Mouse (Mus musculus) adrenal gland (tissue): ENCODE data around the gene Dhdh.

ENCODE experiments used
- intact Hi-C: fragments of 180-260 bp; cut with DNase I; formaldehyde crosslinking; loops from one replicate; pipeline ENCODE4 v1.15.1; 2025
- long read RNA-seq, 2 experiments: library from polyadenylated mRNA; unstranded; transcript quantifications; one replicate each; pipeline ENCODE4 v2.0.0; 2020; ENCODE audit warnings: borderline replicate concordance in 1 of 2; ENCODE audit not compliant: insufficient replicate concordance in 1 of 2

Dhdh gene
- long read RNA-seq, experiment 1, full-length matches to known transcripts, result 5 of 42 reads
- long read RNA-seq, experiment 1, partial matches to known transcripts, result 0 of 42 reads
- long read RNA-seq, experiment 1, other reads (novel, unspliced or antisense), result 37 of 42 reads
- long read RNA-seq, experiment 2, full-length matches to known transcripts, result 6 of 20 reads
- long read RNA-seq, experiment 2, partial matches to known transcripts, result 2 of 20 reads
- long read RNA-seq, experiment 2, other reads (novel, unspliced or antisense), result 12 of 20 reads

GRCm38 (mm10) chr7:45488293-45489204, at the start of gene Dhdh:
Gene Dhdh, minus strand, starts transcription at chr7:45488805.
- intact Hi-C loops, result no loop called here

- intact Hi-C loops, result no loop called here
Observed at GRCm38 (mm10) chr7:45537602-45538001, 49.0 kb upstream of the Dhdh start.

- intact Hi-C loops, result no loop called here
Observed at GRCm38 (mm10) chr7:45535676-45536075, 47.1 kb upstream of the Dhdh start.

- intact Hi-C loops, result no loop called here
Observed at GRCm38 (mm10) chr7:45530643-45531042, 42.0 kb upstream of the Dhdh start.

GRCm38 (mm10) chr7:45529461-45529860, 40.9 kb upstream of the Dhdh start:
- intact Hi-C loops, result loop anchor here (5.0 kb wide), 1 partner anchor 52 kb away; no protein-coding TSS in a partner anchor

GRCm38 (mm10) chr7:45527169-45527568, 38.6 kb upstream of the Dhdh start:
- intact Hi-C loops, result loop anchor here (5.0 kb wide), 1 partner anchor 50 kb away; no protein-coding TSS in a partner anchor

GRCm38 (mm10) chr7:45526474-45527120, 38.0 kb upstream of the Dhdh start:
- intact Hi-C loops, result loop anchor here (5.0 kb wide), 1 partner anchor 49 kb away; no protein-coding TSS in a partner anchor

- intact Hi-C loops, result loop anchor here (5.0 kb wide), 1 partner anchor 49 kb away; no protein-coding TSS in a partner anchor
Observed at GRCm38 (mm10) chr7:45525809-45526473, 37.3 kb upstream of the Dhdh start, which contains the start of the genes Ppp1r15a and Plekha4. Gene Ppp1r15a, minus strand, starts transcription at chr7:45526268. Gene Plekha4, plus strand, starts transcription at chr7:45526330.

- intact Hi-C loops, result loop anchor here (5.0 kb wide), 1 partner anchor 48 kb away; no protein-coding TSS in a partner anchor
Observed at GRCm38 (mm10) chr7:45524841-45525621, 36.4 kb upstream of the Dhdh start.

- intact Hi-C loops, result no loop called here
Observed at GRCm38 (mm10) chr7:45523678-45524170, 35.1 kb upstream of the Dhdh start.

GRCm38 (mm10) chr7:45522957-45523676, 34.5 kb upstream of the Dhdh start:
- intact Hi-C loops, result no loop called here

- intact Hi-C loops, result no loop called here
Observed at GRCm38 (mm10) chr7:45522194-45522752, 33.7 kb upstream of the Dhdh start.

GRCm38 (mm10) chr7:45521728-45522184, 33.2 kb upstream of the Dhdh start:
- intact Hi-C loops, result no loop called here

- intact Hi-C loops, result no loop called here
Observed at GRCm38 (mm10) chr7:45520605-45521004, 32.0 kb upstream of the Dhdh start.

GRCm38 (mm10) chr7:45519345-45520120, 30.9 kb upstream of the Dhdh start:
- intact Hi-C loops, result loop anchor here (5.0 kb wide), 1 partner anchor 47 kb away; no protein-coding TSS in a partner anchor

- intact Hi-C loops, result loop anchor here (5.0 kb wide), 1 partner anchor 46 kb away; no protein-coding TSS in a partner anchor
Observed at GRCm38 (mm10) chr7:45518618-45519017, 30.0 kb upstream of the Dhdh start.

GRCm38 (mm10) chr7:45516846-45517245, 28.2 kb upstream of the Dhdh start:
- intact Hi-C loops, result loop anchor here (5.0 kb wide), 1 partner anchor 45 kb away; no protein-coding TSS in a partner anchor

GRCm38 (mm10) chr7:45515436-45515835, 26.8 kb upstream of the Dhdh start:
- intact Hi-C loops, result loop anchor here (5.0 kb wide), 1 partner anchor 43 kb away; no protein-coding TSS in a partner anchor
